Mouse (Mus musculus) cerebellum, adult 11 months (tissue): ENCODE measurements around the gene Apol7a.
A peak's percentile ranks its signal among the peaks of the same experiment; 100 is the strongest.

Source experiments
- DNase-seq: peaks from one replicate; pipeline ENCODE4 v3.0.0; 2022

Gene Apol7a

GRCm38 (mm10) chr15:77370588-77370987 is 28.3 kb downstream of the Apol7a start:
- no peak for DNase-seq

GRCm38 (mm10) chr15:77369981-77370380 is 28.9 kb downstream of the Apol7a start:
- no peak for DNase-seq

- DNase-seq = no peak
Measured at GRCm38 (mm10) chr15:77368818-77369320, 30.0 kb downstream of the Apol7a start.

GRCm38 (mm10) chr15:77368148-77368547 is 30.8 kb downstream of the Apol7a start:
- peak; percentile 93 for DNase-seq

- peak; percentile 48 for DNase-seq
Measured at GRCm38 (mm10) chr15:77367504-77367903, 31.4 kb downstream of the Apol7a start.

- DNase-seq = peak; percentile 81
Measured at GRCm38 (mm10) chr15:77366706-77367484, 32.0 kb downstream of the Apol7a start.

- no peak for DNase-seq
Measured at GRCm38 (mm10) chr15:77365700-77366570, 33.0 kb downstream of the Apol7a start.

- no peak for DNase-seq
Measured at GRCm38 (mm10) chr15:77364026-77364425, 34.9 kb downstream of the Apol7a start.

GRCm38 (mm10) chr15:77363578-77363977 is 35.3 kb downstream of the Apol7a start:
- DNase-seq = no peak

GRCm38 (mm10) chr15:77362952-77363351 is 36.0 kb downstream of the Apol7a start:
- DNase-seq = no peak

- no peak for DNase-seq
Measured at GRCm38 (mm10) chr15:77359905-77360304, 39.0 kb downstream of the Apol7a start.

- DNase-seq = no peak
Measured at GRCm38 (mm10) chr15:77359486-77359885, 39.4 kb downstream of the Apol7a start.

GRCm38 (mm10) chr15:77359084-77359483 is 39.8 kb downstream of the Apol7a start:
- no peak for DNase-seq

GRCm38 (mm10) chr15:77358320-77359040 is 40.4 kb downstream of the Apol7a start:
- peak; percentile 91 for DNase-seq

- DNase-seq = no peak
Measured at GRCm38 (mm10) chr15:77356248-77356810, 42.6 kb downstream of the Apol7a start.

- DNase-seq = no peak
Measured at GRCm38 (mm10) chr15:77354848-77355551, 43.9 kb downstream of the Apol7a start.

- DNase-seq = no peak
Measured at GRCm38 (mm10) chr15:77354496-77354847, 44.4 kb downstream of the Apol7a start.

- DNase-seq = no peak
Measured at GRCm38 (mm10) chr15:77353764-77354163, 45.1 kb downstream of the Apol7a start.

GRCm38 (mm10) chr15:77352863-77353262 is 46.0 kb downstream of the Apol7a start:
- no peak for DNase-seq

GRCm38 (mm10) chr15:77350117-77350516 is 48.8 kb downstream of the Apol7a start:
- no peak for DNase-seq

GRCm38 (mm10) chr15:77348146-77348545 is 50.8 kb downstream of the Apol7a start:
- DNase-seq = no peak
